Mouse (Mus musculus) brain, embryonic 14.5 days (tissue): ENCODE data around the gene Aqp6.

Source experiments
- CTCF ChIP-seq: fragments of 200-500 bp; IDR thresholded peaks from 2 replicates; pipeline ENCODE4 v1.5.1; 2012; ENCODE audit warnings: inconsistent platforms, mild to moderate bottlenecking, moderate library complexity, borderline replicate concordance; ENCODE audit not compliant: insufficient read depth, insufficient read length; ENCODE audit errors: extremely low read depth
- POLR2A ChIP-seq: fragments of 200-500 bp; IDR thresholded peaks from 2 replicates; pipeline ENCODE4 v1.6.1; 2012; ENCODE audit warnings: mild to moderate bottlenecking, inconsistent platforms, borderline replicate concordance; ENCODE audit not compliant: poor library complexity, insufficient read depth, insufficient read length, severe bottlenecking; ENCODE audit errors: extremely low read depth

DNA sequence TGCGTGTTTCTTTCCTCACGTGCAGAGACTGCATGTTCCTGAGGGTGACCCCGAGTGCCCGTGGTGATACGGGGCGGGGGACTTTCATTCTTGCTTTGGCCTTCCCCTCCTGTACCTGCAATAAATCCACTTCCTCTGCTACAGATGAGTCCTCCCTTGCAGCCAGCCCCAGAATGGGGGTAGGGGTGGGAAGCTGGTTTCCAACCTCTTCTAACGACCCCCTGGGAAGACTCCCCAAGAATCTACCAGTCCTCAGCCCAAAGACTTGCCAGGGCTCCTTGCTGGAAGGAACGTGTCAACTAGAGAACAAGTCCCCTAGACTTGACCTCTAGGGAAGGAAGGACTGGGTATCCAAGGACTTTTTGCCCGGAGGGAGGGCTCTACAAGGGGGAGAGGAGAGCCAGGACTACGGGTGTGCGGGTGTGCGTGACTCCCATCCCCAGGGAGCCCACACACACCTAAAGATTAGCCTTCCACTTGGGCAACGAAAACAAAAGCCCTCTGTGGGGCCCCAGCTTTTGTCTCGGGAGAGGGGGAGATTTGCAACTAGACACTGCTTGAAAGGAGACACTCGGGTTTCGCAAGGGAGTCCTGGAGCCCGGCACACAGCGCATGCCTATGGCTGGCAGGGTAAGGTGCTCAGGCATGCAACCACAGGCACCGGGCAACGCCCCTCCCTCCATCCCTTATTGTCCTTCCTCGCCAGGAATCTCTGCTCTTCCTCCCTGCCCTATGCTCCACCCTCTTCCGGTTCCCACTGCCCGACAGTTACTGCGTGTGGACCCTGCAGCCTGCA is 16.6 kb upstream of the Aqp6 start:
- TF ChIP-seq CTCF (no peak), POLR2A (no peak)
